ENCODE assay signal across 7 mouse cellular contexts in genomic region chr5:115155831-115156230, GRCm38 (mm10). TPM values are rescaled to one million over a fixed set of nuclear protein-coding genes. Genes with fewer than 3 reads are reported as not detected.
DNase-seq lines count a peak whose midpoint lies in the region; ATAC-seq and TF ChIP-seq lines count a peak whose summit lies in the region.

No protein-coding gene starts in this region.

- peak overlapping the region; percentile 97; the same call in 1 of the 2 replicates for H3K9ac ChIP-seq in limb, embryonic 12.5 days (replicated peaks)

- no peaks in the 10 kb centered on the region for H3K9me3 ChIP-seq in G1E (replicated peaks)
- H3K9me3 ChIP-seq in limb, embryonic 12.5 days: no peaks in the 10 kb centered on the region

- peaks cover 61% of the 10 kb centered on the region for H3K79me3 ChIP-seq in C2C12 (ENCODE audit: low read depth)

- H3K27ac ChIP-seq in limb, embryonic 12.5 days: peak overlapping the region; percentile 14; the same call in 1 of the 2 replicates

- peak overlapping the region; percentile 72 for H3K4me3 ChIP-seq in C2C12 (ENCODE audit: insufficient read depth, poor library complexity, severe bottlenecking)
- peak overlapping the region; percentile 97 for H3K4me3 ChIP-seq in G1E (ENCODE audit: low read depth, low read length)
- H3K4me3 ChIP-seq in limb, embryonic 12.5 days (replicated peaks): peak overlapping the region; percentile 98

- H3K79me2 ChIP-seq in C2C12 (ENCODE audit: control insufficient read depth, insufficient read depth): peaks cover 70% of the 10 kb centered on the region

- no peak overlapping the region for H3ac ChIP-seq in C2C12 (ENCODE audit: control insufficient read depth, insufficient read length, low read depth)

- DNase-seq in G1E (ENCODE audit: low spot score): peak; percentile 62
- DNase-seq in right cerebral cortex, postnatal 4 days: no peak
- no peak for DNase-seq in ovary, postnatal 10 days (ENCODE audit: low spot score)

- peak; percentile 11; the same call in 1 of the 2 replicates for ATAC-seq in G1E (ENCODE audit: extremely low read depth, insufficient number of reproducible peaks, low FRiP score, poor library complexity, severe bottlenecking)
- peak; percentile 51 to 57 for ATAC-seq in hematopoietic stem cell, adult 5-6 weeks (replicated peaks in 1 of 2; ENCODE audit: insufficient read depth in 1 of 2, low FRiP score in 2 of 2, low TSS enrichment in 1 of 2, low read depth in 1 of 2, poor library complexity in 2 of 2, severe bottlenecking in 2 of 2)
- ATAC-seq in limb, embryonic 12.5 days (ENCODE audit: insufficient number of reproducible peaks, insufficient read depth, low FRiP score, low TSS enrichment, low read depth): no peak
- peak; percentile 64 for ATAC-seq in monocyte, adult 5-6 weeks (replicated peaks; ENCODE audit: insufficient number of reproducible peaks, low FRiP score, low TSS enrichment, poor library complexity, severe bottlenecking)

- H3K4me1 ChIP-seq in G1E (ENCODE audit: insufficient read depth, low read depth, low read length): peaks cover 81% of the 10 kb centered on the region
- H3K4me1 ChIP-seq in limb, embryonic 12.5 days (replicated peaks): peaks cover 59% of the 10 kb centered on the region

- H3K36me3 ChIP-seq in C2C12 (ENCODE audit: control insufficient read depth, insufficient read depth): peaks cover 29% of the 10 kb centered on the region
- peaks cover 54% of the 10 kb centered on the region for H3K36me3 ChIP-seq in G1E (replicated peaks)
- peaks cover 12% of the 10 kb centered on the region for H3K36me3 ChIP-seq in limb, embryonic 12.5 days

- H3K27me3 ChIP-seq in C2C12 (ENCODE audit: control insufficient read depth, insufficient read depth, insufficient read length) (no peaks in the 10 kb centered on the region), G1E (ENCODE audit: insufficient read depth, low read length) (no peaks in the 10 kb centered on the region)
- no peaks in the 10 kb centered on the region for H3K27me3 ChIP-seq in limb, embryonic 12.5 days

- 38% methylated on average over 5 of the region's 5 CpGs for WGBS in limb, embryonic 12.5 days

- no peak for TF ChIP-seq CTCF in C2C12 (IDR thresholded peaks at IDR 0.05; ENCODE audit: control insufficient read depth, insufficient read depth, insufficient read length)
- TF ChIP-seq CTCF in G1E (IDR thresholded peaks at IDR 0.05; ENCODE audit: low read depth, low read length): no peak

- H3K4me2 ChIP-seq in limb, embryonic 12.5 days: peak overlapping the region; percentile 82

TF ChIP-seq in C2C12, 6 proteins besides CTCF, POLR2A, EP300 and RAD21:
- TF ChIP-seq USF1 (IDR thresholded peaks at IDR 0.05; ENCODE audit: low read depth): no peak
- no peak for TF ChIP-seq CEBPB (IDR thresholded peaks at IDR 0.05; ENCODE audit: low read depth)
- no peak for TF ChIP-seq MYOG (IDR thresholded peaks at IDR 0.05; ENCODE audit: control insufficient read depth, extremely low read depth, insufficient read length)
- no peak for TF ChIP-seq MAX (IDR thresholded peaks at IDR 0.05)
- TF ChIP-seq FOSL1 (IDR thresholded peaks at IDR 0.05; ENCODE audit: insufficient read depth, low read length, poor library complexity, severe bottlenecking): no peak
- no peak for TF ChIP-seq MYOD1 (IDR thresholded peaks at IDR 0.05; ENCODE audit: control insufficient read depth, insufficient read length, low read depth)
TF ChIP-seq in C2C12: peak in this region for 0.

RNA-seq across cellular contexts. Expression of gene Mlec, which starts 2.1 kb away (rescaled TPM):
- polyA plus RNA-seq in C2C12 (2012; fragmentation: generic; extraction: Trizol) (120 TPM), G1E (2012) (105 and 119 TPM in 2 replicates)
- total RNA-seq in G1E (2014; fragmentation: Nextera tagmentation) (191 and 201 TPM in 2 replicates), G1E (2017) (198 and 202 TPM in 2 replicates)
- total RNA-seq in hematopoietic stem cell, adult 5-6 weeks (2017): 225 and 241 TPM in 2 replicates
- 76.6 and 89.6 TPM in 2 replicates for polyA plus RNA-seq in limb, embryonic 12.5 days (2016; fragmentation: Nextera tagmentation; extraction: Ambion mirVana)
- 59.6 to 65.0 TPM (median 62.6 TPM) in 3 replicates for total RNA-seq in monocyte, adult 5-6 weeks (2017)

RNA-seq across cellular contexts. Expression of gene Unc119b, which starts 21.1 kb away (rescaled TPM):
- polyA plus RNA-seq in C2C12 (2012; fragmentation: generic; extraction: Trizol): 39.0 TPM
- total RNA-seq in G1E (2014; fragmentation: Nextera tagmentation): 12.2 and 12.5 TPM in 2 replicates
- total RNA-seq in G1E (2017): 14.3 and 16.0 TPM in 2 replicates
- polyA plus RNA-seq in G1E (2012): 32.8 and 32.9 TPM in 2 replicates
- total RNA-seq in hematopoietic stem cell, adult 5-6 weeks (2017): 12.8 and 14.2 TPM in 2 replicates
- polyA plus RNA-seq in limb, embryonic 12.5 days (2016; fragmentation: Nextera tagmentation; extraction: Ambion mirVana): 61.7 and 62.6 TPM in 2 replicates
- 10.1 to 27.7 TPM (median 18.6 TPM) in 3 replicates for total RNA-seq in monocyte, adult 5-6 weeks (2017)

RNA-seq across cellular contexts. Expression of gene Acads, which starts 36.7 kb away (rescaled TPM):
- polyA plus RNA-seq in C2C12 (2012; fragmentation: generic; extraction: Trizol): 56.9 TPM
- total RNA-seq in G1E (2014; fragmentation: Nextera tagmentation): 23.4 and 28.1 TPM in 2 replicates
- total RNA-seq in G1E (2017): 23.0 and 26.3 TPM in 2 replicates
- 62.6 and 63.4 TPM in 2 replicates for polyA plus RNA-seq in G1E (2012)
- total RNA-seq in hematopoietic stem cell, adult 5-6 weeks (2017): 15.9 and 18.0 TPM in 2 replicates
- 65.2 and 69.5 TPM in 2 replicates for polyA plus RNA-seq in limb, embryonic 12.5 days (2016; fragmentation: Nextera tagmentation; extraction: Ambion mirVana)
- 10.4 to 19.1 TPM (median 15.8 TPM) in 3 replicates for total RNA-seq in monocyte, adult 5-6 weeks (2017)

RNA-seq across cellular contexts. Expression of gene Cabp1, which starts 38.4 kb away (rescaled TPM):
- polyA plus RNA-seq in C2C12 (2012; fragmentation: generic; extraction: Trizol) (0.12 TPM), G1E (2012) (not detected in 2 replicates)
- total RNA-seq in G1E (2014; fragmentation: Nextera tagmentation) (not detected in 2 replicates), G1E (2017) (0.06 and 0.27 TPM in 2 replicates)
- total RNA-seq in hematopoietic stem cell, adult 5-6 weeks (2017): not detected in 2 replicates
- polyA plus RNA-seq in limb, embryonic 12.5 days (2016; fragmentation: Nextera tagmentation; extraction: Ambion mirVana): 1.1 and 1.3 TPM in 2 replicates
- not detected in 3 replicates for total RNA-seq in monocyte, adult 5-6 weeks (2017)

RNA-seq across cellular contexts. Expression of gene Gm10401, which starts 57.7 kb away (rescaled TPM):
- polyA plus RNA-seq in C2C12 (2012; fragmentation: generic; extraction: Trizol): 6.5 TPM
- not detected in 2 replicates for total RNA-seq in G1E (2014; fragmentation: Nextera tagmentation)
- total RNA-seq in G1E (2017): 0.46 and 0.49 TPM in 2 replicates
- polyA plus RNA-seq in G1E (2012): not detected in 2 replicates
- 0.50 TPM in 1 of 2 replicates, not detected in the other for total RNA-seq in hematopoietic stem cell, adult 5-6 weeks (2017)
- polyA plus RNA-seq in limb, embryonic 12.5 days (2016; fragmentation: Nextera tagmentation; extraction: Ambion mirVana): 36.3 and 38.8 TPM in 2 replicates
- total RNA-seq in monocyte, adult 5-6 weeks (2017): 0.75 TPM in 1 of 3 replicates, not detected in the others
